Mouse (Mus musculus) ES-Bruce4 (cell line): ENCODE data around the gene H2-Oa. TPM values are rescaled to one million over a fixed set of nuclear protein-coding genes. Genes with fewer than 3 reads are reported as not detected.

Source experiments
- H3K27ac ChIP-seq: 2 replicates; pipeline ENCODE4 v1.5.1; 2012; ENCODE audit warnings: low read length, inconsistent platforms; ENCODE audit not compliant: insufficient read depth
- H3K27me3 ChIP-seq: 2 replicates; pipeline ENCODE4 v1.6.1; 2012; ENCODE audit warnings: mild to moderate bottlenecking, low read length, inconsistent platforms; ENCODE audit not compliant: control insufficient read depth, poor library complexity, insufficient read depth, severe bottlenecking
- H3K36me3 ChIP-seq: 2 replicates; pipeline ENCODE4 v1.6.1; 2012; ENCODE audit warnings: inconsistent platforms, mild to moderate bottlenecking, low read length, moderate library complexity; ENCODE audit not compliant: control insufficient read depth, poor library complexity, insufficient read depth, severe bottlenecking
- H3K4me1 ChIP-seq: one replicate; pipeline ENCODE4 v1.8.1; 2011; ENCODE audit warnings: low read length; ENCODE audit not compliant: control insufficient read depth, insufficient read depth
- H3K4me3 ChIP-seq: 2 replicates; pipeline ENCODE4 v1.5.1; 2011; ENCODE audit warnings: low read depth, mild to moderate bottlenecking, low read length
- H3K9ac ChIP-seq: 2 replicates; pipeline ENCODE4 v1.6.1; 2012; ENCODE audit warnings: low read depth, mild to moderate bottlenecking, inconsistent platforms; ENCODE audit not compliant: poor library complexity, severe bottlenecking
- H3K9me3 ChIP-seq: replicated peaks from 2 replicates; pipeline ENCODE4 v1.6.1; 2012; ENCODE audit warnings: mild to moderate bottlenecking, low read length, inconsistent platforms; ENCODE audit not compliant: control insufficient read depth, poor library complexity, insufficient read depth, severe bottlenecking
- CTCF ChIP-seq: IDR thresholded peaks from one replicate; pipeline ENCODE4 v1.8.1; 2011; ENCODE audit warnings: low read depth, low read length
- EP300 ChIP-seq: IDR thresholded peaks from 2 replicates; pipeline ENCODE4 v1.6.1; 2011; ENCODE audit warnings: low read depth, low read length; ENCODE audit not compliant: insufficient read depth
- POLR2A ChIP-seq: IDR thresholded peaks from one replicate; pipeline ENCODE4 v1.8.1; 2011; ENCODE audit warnings: low read length; ENCODE audit not compliant: insufficient read depth
- polyA plus RNA-seq: library from polyadenylated mRNA; stranded (reverse); fragments of >200 nt; gene quantifications from 2 replicates; pipeline ENCODE4 v1.2.4, GENCODE M21; 2011; ENCODE audit warnings: low read depth; ENCODE audit not compliant: missing spikeins, insufficient read depth, insufficient read length

Gene H2-Oa
- polyA plus RNA-seq, 1 experiment, result not detected

DNA sequence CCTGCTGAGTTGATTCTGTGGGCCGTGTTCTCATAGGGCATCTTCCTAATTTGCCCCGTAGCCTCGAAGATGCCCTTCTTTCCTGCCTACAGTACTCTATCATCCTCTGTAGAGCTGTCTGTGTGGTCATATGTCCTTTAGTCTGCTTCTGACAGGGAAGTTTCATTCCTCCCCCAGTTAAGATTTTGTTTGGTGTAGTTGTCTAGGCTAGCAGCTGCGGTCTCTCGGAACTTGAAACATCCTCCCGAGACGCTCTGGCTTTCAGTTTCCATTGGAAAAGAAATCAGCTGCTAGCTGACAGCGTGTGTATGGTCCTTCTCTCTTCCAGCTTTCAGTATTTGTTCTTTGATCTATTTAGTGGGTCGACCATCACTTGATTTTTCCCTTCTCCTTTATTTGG lies 12.7 kb downstream of the H2-Oa start:
- H3K36me3 ChIP-seq, result no peaks in the 10 kb centered on the region
- no peak overlapping the region for H3K9ac ChIP-seq
- H3K27me3 ChIP-seq, result no peaks in the 10 kb centered on the region
- no peak for TF ChIP-seq POLR2A
- no peak overlapping the region for H3K27ac ChIP-seq
- H3K4me3 ChIP-seq, result no peak overlapping the region
- H3K4me1 ChIP-seq, result no peaks in the 10 kb centered on the region
- no peaks in the 10 kb centered on the region for H3K9me3 ChIP-seq

GRCm38 (mm10) chr17:34106555-34106954 lies 14.4 kb downstream of the H2-Oa start:
- Histone ChIP-seq H3K9me3 (no peaks in the 10 kb centered on the region), H3K4me3 (no peak overlapping the region), H3K27me3 (no peaks in the 10 kb centered on the region), H3K9ac (no peak overlapping the region), H3K27ac (no peak overlapping the region), H3K36me3 (peaks cover 3% of the 10 kb centered on the region), H3K4me1 (no peaks in the 10 kb centered on the region)
- TF ChIP-seq EP300 (no peak), CTCF (no peak), POLR2A (no peak)

GRCm38 (mm10) chr17:34107109-34107867 lies 15.1 kb downstream of the H2-Oa start:
- TF ChIP-seq CTCF (no peak), EP300 (no peak)
- Histone ChIP-seq H3K27ac (no peak overlapping the region), H3K9ac (no peak overlapping the region), H3K27me3 (no peaks in the 10 kb centered on the region), H3K4me1 (no peaks in the 10 kb centered on the region), H3K4me3 (no peak overlapping the region), H3K9me3 (no peaks in the 10 kb centered on the region), H3K36me3 (peaks cover 10% of the 10 kb centered on the region)

- TF ChIP-seq EP300 (no peak), CTCF (no peak), POLR2A (no peak)
- H3K36me3 ChIP-seq, result peaks cover 22% of the 10 kb centered on the region
- H3K27me3 ChIP-seq, result no peaks in the 10 kb centered on the region
- no peaks in the 10 kb centered on the region for H3K9me3 ChIP-seq
- no peaks in the 10 kb centered on the region for H3K4me1 ChIP-seq
- no peak overlapping the region for H3K27ac ChIP-seq
- H3K9ac ChIP-seq, result no peak overlapping the region
- H3K4me3 ChIP-seq, result no peak overlapping the region
Measured at GRCm38 (mm10) chr17:34108460-34108859, 16.3 kb downstream of the H2-Oa start.

GRCm38 (mm10) chr17:34109038-34109805 lies 17.1 kb downstream of the H2-Oa start:
- H3K27ac ChIP-seq, result no peak overlapping the region
- TF ChIP-seq POLR2A (no peak), CTCF (peak; percentile 14)
- H3K4me3 ChIP-seq, result no peak overlapping the region
- peaks cover 29% of the 10 kb centered on the region for H3K36me3 ChIP-seq
- H3K4me1 ChIP-seq, result no peaks in the 10 kb centered on the region
- no peaks in the 10 kb centered on the region for H3K27me3 ChIP-seq
- no peaks in the 10 kb centered on the region for H3K9me3 ChIP-seq
- no peak overlapping the region for H3K9ac ChIP-seq

GRCm38 (mm10) chr17:34109806-34110195 lies 17.7 kb downstream of the H2-Oa start:
- Histone ChIP-seq H3K4me1 (no peaks in the 10 kb centered on the region), H3K9ac (no peak overlapping the region), H3K36me3 (peaks cover 35% of the 10 kb centered on the region), H3K4me3 (no peak overlapping the region), H3K9me3 (no peaks in the 10 kb centered on the region), H3K27me3 (no peaks in the 10 kb centered on the region), H3K27ac (no peak overlapping the region)
- TF ChIP-seq POLR2A, result no peak
- TF ChIP-seq EP300, result no peak
- TF ChIP-seq CTCF, result no peak
